Mouse (Mus musculus): ENCODE results near the gene Nedd9. TPM values are rescaled to one million over a fixed set of nuclear protein-coding genes. Genes with fewer than 3 reads are reported as not detected.

The Nedd9 gene
- 10 to 100 TPM; 14.0 to 30.6 (median 24.2) TPM for total RNA-seq (2022)

DNA sequence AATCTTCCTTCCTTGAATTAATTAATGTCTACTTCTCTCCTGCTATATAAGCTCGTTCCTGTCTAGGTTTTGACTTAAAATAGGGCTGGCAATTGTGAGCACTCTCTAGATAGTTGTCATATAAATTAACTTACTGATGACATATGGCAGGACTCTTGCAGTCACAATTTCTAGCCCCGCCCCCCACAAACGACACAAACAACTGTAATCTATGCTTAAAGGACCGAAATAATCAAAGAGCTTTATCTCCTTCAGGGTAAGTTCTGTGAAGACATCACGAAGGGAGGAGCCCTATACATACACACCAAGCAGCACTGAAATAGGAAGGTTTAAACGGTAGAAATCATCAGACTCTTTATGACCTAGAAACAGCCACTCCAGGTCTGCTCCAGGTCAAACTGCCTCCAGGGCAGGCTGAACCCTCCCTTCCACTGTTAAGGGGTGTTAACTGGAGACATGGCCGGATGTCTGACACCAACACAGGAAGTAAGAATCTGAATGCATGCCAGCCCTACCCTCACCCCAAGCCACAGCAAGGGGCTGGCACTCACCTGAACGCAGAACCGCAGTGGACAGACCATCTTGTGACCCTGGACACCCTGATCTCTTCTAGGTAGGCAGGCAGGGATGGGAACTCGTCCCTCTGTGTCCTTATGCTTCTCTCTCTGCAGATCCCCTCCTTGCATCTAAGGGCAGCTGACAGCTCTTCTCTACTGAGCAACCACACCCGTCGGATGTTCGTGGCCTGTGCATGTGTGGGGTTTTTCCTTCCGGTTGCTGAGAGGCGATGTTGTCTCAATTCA is at the start of gene Nedd9:
TSS of gene Nedd9 (minus strand) at position 757 of the 803 bp plus-strand sequence.
- peak; percentile 31 for DNase-seq

DNA sequence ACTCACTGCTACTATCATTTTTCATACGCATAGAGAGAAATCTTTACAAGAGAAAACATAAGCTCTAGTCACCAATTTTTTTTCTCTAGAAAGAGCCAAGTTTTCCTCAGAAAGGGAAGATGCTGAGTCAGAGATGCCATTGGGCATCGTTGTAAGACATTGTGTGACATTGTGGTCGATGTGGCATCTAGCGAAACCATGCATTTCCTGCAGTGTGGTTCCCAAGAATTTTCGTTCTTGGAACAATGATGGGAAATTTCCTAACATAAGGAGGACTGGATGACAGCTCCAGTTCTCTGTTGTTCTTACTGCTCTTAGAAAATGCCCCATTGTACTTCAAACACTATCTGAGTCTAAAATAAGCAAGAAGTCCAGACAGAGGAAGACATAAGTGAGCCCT is 45.5 kb upstream of the Nedd9 start:
- no peak for DNase-seq

DNA sequence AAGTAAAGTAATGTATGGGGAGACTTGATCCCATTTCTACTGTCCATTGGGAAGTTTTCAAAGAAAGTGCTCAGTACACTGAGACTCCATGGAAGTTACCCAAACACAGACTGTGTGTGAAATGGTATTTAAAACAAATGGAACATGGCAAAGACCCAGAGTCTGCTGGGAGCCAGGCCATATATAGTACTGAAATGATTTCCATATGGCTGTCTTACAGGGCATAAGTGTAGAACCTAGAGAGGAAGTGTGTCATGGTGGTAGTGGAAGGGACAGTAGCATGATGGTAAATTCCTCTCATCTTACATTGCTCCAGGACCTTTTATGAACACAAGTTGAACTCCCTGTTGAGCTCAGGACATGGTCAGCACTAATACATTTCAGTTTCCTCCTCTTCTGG is 43.2 kb upstream of the Nedd9 start:
- no peak for DNase-seq

DNA sequence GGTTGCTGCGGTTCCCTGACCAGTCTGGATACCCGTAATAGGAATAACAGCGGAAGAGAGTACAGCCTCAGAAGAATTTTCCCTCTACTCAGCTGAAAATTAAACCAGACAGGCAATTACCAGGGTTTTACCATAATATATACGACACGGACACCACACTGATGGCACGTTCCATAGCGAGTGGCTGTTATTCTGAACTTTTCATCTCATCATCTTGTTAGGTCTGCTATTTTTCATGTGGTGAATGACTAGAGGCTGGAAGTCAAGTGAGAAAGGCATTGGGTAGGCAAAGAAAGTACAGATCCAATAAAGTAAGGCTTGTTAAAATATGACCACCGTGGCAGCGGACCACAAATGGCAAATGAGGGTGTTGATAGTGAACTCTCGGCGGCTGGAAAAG is 37.0 kb upstream of the Nedd9 start:
- DNase-seq, result no peak

DNA sequence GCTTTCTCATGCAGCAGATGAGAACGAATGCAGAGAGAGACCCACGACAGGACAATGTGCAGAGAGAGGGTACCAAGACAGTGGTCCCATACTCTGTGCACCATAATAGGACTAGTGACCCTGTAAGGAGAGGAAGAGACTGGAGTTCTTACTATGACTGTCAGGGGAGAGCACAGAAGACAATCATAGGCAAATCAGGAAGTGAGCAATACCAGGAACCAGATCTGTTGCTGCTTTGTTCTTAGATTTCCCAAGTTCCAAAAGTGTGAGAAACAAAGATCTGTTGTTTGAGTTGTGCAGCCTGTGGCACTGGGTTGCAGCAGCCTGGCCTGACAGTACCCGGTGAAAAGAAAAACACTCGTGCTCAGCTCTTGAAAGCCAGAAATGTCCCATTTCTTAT is 34.1 kb upstream of the Nedd9 start:
- no peak for DNase-seq

DNA sequence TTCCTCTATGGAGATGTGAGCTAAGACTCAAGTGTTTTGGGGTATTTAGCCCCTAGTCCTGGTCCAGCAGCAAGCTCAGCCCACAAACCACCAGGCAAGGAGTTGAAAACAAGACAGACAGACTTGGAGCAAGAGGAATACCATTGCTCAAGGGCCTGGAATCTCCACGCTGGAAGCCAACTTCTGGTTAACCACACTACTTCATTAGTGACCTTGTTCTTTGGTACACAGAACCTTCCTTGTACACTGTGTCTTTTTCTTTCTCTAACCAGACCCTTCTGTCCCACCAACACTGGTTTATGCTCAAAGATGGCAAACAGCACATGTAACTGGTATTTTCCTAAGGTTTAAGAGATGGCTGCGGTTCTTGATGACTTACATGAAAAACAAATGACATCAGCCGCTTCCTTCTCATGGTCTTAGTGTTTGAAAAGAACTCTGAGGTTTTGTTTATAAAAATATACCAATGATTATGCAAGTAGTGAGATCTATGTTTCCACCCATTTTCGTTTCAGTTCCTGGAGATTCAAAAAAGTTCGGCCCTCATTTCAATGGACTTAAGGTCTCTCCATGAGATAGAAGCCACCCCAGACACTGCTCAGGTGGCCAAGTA is 33.5 kb upstream of the Nedd9 start:
- DNase-seq, result no peak

DNA sequence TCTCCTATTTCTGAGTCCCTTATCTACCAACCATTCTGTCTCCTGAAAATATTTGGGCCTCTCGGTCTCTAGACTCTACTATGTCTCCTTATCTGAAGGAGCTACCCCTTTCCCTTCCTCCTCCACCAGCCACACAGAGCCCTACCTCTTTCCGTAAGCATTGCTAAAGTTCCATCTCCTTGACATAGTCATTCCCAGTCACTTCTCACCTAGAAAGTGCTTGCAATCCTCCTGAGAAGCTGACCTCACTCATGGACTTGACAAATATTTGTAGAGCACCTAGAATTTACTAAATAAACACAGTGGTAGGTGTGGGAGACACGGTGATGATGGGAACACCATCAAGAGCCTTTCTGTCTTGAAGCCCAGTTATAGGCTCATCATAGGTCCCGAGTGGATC is 32.6 kb upstream of the Nedd9 start:
- no peak for DNase-seq

DNA sequence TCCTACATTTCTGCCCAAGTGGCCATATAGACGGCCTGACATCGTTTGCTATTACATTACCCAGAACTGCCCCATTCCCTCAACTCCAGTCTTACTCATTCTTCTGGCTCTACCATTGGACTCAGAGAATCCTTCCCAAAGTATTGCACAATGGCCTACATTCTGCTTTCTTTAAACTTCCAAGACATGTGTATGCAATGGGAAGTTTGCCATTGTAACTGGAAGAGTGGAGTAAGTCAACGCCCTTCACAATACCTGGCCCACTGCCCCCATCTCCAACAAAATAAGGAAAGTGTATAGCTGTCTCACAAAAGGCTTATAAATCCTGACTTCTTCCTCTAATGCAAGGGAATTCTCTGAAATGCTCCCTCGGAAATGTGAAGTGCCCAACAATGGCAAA is 30.0 kb upstream of the Nedd9 start:
- no peak for DNase-seq

DNA sequence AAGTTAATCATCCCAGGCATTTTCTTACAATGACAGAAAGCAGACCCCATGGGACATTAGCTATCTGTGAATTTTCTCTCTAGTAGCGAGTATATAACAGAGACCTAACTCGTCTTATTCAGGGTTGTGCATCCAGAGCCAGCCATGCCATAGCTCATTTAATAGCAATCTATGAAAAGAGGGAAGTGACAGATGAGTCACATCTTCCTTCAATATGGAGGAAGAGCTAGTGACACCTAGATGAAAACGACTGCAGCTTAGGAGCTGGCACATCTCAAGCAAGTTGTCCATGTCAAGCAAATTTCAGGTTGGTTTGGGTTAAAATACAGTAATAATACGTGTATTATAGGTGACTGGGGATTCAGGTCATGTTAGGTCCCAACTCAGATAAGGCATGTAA is 28.6 kb upstream of the Nedd9 start:
- DNase-seq, result no peak

DNA sequence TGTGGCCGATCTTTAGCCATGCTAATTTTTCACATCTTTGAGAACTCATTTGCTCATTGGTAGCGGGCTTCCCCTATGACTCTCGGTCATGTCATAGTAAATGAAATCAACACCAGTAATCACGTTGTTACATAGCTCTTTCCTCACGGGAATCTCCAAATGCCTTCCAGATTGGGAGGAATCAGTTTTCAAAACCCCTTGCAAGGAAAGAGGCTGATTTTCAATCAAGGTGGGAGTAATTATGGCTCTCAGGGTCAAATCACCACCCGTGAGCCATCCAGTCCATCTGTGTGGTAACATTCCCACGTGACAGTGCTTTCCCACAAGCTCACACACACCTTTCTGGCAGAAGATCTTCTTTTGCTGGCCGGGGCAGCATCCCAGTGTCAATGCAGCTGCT is 27.8 kb upstream of the Nedd9 start:
- DNase-seq, result no peak

DNA sequence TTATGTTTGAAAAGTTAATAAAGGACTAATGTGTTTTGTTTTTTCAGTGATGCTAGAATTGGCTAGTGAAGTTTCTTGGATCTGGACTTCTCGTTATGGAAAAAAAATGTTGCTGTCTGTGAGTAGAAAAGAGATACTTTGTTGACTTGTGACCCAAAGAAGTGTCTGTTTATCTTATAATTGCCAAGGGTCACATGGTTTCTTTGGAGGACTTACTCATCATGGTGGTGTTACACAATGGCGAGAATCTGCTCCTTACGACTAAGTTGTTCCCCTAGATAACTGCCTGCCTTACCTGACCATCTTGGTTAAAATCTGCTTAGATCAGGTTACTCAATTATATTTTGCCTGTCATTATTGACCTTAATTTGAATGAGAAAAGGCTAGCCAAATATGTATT is 26.3 kb upstream of the Nedd9 start:
- no peak for DNase-seq

DNA sequence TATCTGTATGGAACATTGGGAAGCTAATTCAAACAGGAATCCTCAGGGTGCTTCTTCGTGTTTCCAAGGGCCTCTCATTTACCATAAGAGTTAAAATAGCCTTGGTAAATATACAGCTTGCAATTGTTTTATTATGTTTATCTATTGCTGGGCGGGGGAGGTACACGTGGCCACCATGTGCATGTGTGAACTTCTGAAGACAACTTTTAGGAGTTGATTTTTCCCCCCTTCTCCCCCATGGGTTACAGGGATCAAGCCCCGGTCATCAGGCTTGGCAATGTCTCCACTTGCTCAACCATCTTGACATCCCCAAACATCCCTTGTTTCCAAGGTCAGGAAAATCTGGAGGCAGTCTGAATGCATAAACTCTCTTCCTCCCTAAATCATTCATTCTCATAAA is 25.1 kb upstream of the Nedd9 start:
- DNase-seq, result no peak

DNA sequence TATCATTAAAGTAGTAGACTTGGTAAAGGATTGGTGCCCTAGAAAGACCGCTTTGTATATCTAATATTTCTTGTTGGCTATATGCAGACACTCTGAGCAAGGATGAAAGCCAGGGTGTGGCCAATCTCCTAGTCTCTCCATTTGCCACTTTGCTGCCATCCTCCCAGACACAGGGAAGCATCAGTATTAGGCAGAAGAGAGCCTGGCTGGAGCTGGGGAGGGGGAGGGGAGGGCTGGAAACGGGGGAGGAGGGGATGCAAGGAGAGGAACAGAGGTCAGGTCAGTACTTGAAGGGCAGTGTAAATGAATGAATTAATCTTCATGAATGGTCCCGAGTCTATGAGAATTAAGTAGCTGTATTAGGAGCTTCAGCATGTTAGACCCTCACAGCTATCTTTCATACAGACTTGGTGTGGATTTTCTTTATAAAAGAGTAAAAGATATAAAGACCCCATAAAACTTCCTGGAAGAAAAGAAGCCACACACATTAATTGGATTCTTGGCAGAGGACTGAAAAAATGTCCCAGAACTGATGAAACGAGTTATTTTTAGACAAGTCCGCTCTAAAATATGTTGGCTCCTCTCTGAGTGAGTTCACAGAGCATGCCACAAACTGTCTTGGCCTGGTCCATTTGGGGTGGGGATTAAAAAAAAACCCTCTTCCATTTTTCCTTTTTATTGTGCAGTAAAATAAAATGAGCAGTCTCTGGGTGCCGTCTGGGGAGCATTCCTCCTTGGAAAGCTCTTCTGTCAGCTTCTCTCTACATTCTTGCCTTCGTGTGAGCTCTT is 23.7 kb upstream of the Nedd9 start:
- DNase-seq, result no peak

DNA sequence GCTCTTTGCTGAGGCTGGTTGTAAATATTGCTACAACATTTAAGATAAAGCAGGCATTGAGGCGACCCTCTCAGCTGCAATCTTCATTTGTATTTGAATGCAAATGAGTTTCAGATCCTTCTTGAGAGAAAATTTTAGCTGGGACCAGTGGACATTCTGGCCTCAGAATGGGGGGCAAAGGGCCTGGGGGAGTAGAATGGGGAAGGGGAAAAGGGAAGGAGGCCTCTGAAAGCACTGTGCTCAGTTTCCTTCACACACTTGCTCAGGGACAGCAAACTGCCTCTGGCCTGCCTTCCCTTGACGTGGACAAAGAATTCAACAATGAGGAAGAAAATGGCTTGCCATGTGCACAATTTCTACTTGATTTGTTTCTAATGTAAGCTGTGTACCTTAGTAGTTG is 18.4 kb upstream of the Nedd9 start:
- DNase-seq, result no peak

DNA sequence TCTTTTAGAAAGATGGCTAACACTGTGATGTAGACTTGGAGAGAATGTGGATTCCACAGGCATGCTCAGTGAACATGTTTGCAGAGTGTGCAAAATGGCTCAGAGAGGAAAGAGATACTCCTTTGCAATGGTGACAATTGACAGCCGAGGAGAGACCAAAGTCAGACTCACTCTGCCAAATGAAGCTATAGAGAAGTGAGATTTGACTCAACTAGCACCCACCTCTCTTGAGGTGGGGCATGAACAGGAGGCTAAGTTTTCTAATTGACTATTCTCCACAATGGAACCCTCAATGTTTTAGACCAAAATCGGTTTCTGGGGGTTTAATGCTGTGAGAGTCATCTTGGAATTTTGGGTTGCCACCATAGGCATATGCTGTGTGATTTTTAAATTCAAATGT is 17.8 kb upstream of the Nedd9 start:
- no peak for DNase-seq

DNA sequence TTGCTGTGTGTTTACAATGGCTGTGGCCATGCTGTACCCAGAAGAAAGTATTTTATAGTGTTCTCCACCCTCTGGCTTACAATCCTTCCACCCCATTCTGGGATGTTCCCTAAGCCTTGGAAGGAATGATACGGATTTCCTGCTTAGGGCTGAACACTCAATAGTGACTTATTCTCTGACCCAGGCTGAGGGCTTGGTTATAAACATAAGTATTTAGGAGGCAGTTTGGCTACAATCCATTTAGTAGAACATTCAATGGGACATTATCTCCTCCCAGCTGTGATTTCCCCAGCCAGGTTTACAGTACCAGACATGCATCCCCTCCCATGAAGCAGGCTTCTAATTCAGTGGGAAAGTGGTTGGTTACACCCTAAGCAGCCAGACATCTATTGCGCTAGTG is 17.3 kb upstream of the Nedd9 start:
- no peak for DNase-seq

DNA sequence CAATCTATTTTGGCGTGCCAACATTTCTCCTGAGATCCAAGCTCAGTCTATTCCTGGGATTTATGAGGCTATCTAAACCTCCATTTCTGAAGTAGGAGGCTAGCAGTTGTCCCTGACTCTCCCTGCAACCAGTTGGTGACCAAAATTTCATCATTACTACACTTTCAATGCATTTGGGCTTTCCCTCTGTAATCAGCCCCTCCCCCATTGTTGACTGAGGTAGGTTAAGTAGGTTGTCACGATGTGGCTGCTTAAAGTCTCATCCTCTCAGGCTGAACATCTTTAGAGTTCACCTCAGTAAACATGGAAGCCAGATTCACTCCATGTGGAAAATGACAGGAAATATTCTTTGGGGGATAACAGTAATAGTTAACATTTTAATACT is 15.7 kb upstream of the Nedd9 start:
- DNase-seq, result no peak

DNA sequence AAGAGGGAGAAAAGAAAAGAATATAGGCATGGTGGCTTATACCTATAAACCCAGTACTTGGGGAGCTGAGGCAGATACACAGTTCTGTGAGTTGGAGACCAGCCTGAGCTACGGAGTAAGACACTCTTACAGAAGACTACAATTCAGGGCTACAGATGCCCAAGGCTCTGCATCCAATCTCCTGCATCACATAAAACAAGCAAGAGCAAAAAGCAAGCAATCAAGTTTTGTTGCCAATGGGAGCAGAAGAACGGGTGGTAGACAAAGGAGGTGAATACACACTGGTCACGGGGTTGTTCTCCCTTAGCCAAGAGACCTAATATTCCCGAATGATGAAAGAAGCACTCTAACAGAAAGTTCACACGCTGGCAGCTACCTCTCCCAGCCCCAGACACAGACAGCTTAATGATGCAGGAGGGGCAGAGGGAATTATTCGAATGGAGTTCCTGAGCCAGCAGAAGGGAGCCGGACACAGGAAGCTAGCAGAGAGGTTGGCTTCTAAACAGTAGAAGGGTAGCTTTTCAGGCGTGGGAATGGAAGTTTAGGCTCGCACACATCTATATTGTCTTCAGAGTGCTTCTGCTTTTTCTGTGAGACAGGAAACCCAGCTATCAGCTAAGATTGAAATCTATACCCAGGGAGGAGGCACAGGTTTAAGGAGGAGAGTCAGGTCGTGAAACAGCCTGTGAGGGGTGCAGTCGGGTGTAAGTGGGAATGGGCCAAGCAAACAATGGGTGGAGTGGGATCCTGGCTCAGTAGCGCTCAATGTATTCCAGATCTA is 15.2 kb upstream of the Nedd9 start:
- no peak for DNase-seq

DNA sequence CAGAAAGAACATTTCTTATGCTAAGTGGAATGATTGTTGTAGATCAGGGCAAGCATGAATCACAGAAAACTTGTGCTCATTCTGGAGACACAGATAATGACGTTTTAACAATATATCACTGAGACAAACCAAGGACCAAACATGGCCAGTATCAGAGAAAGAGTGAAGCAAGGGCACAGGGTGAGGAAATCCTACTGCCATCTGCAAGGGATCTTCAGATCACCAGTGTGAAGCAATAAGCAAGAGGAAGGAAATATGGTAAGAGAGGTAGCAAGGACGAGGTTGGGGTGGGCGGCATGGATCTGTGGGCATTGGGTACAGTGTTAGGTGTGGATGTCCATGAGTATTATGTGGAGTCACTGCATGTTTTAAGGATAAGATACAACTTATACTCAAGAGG is 13.6 kb upstream of the Nedd9 start:
- peak; percentile 21 for DNase-seq

DNA sequence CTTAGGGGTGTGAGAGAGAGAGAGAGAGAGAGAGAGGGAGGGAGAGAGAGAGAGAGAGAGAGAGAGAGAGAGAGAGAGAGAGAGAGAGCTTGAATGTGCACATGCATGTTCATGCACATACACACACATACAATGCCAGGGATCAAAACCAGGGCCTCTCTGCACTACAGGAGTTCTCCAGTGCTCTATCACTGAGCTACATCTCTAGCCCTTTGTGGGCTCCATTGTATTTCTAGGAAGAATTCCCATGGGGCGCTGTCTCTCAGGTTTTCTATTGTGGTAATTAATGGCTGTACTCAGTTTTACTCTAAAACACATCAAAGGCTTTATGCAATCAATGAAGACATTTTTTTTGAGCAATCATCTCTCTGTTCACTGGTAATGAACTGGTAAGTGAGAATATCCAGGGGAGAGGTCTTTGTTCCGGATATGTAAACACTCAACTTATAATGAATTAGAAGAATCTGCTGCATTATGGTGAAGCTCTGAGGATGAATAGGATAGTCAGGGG is 11.5 kb upstream of the Nedd9 start:
- no peak for DNase-seq

DNA sequence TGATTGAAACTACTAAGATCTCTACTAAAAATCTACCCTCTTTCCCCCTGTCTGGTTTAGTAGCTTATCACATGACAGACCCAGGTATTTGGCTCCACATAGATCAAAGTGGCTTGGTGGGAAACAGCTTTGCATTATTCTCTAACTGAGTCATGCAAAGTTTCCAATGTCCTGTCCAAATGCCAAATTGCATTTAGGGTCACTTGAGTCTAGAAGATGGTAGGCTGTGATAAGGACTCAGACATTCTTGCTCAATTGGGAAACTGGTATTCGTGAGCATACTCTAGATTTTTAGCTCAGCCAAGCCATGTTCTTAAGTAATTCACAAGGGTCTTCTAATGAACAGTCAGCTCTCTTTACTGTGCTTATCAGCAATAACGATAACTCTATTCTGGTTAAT is 7.5 kb upstream of the Nedd9 start:
- DNase-seq, result no peak

DNA sequence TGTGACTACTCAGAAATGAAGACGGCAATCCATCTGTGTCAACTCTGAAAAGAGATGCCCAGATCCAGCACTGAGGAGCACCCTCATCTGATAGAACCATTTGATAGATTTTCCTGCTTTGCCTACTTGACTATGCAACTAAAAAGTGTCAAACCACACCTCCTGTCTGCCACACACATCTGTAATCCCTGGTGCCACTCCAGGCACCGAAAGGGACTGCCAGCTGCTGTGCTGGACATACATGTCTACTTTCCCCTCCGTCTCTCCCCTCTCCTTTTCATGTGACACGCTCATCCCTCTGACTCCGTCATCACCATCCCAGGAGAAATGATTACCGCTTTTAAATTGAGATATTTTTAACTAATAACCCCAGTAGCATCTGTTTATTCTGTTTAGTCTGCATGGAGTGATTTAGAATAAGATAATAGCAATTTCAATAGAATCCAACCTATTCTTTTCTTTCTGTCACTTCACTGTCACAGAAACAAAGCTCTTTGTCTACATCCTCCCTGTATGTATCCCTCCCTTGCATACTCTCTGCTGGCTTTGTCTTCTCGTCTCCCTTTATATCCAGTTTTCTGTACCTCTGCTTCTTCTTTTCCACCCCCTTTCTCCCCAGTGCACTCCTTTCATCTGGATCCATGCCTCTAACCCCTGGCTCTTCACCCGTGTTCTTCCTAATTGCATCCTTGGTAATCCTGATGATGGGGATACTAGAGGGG is 5.0 kb upstream of the Nedd9 start:
- DNase-seq, result no peak

Data from adrenal gland, adult 8-10 months (tissue).